Mouse (Mus musculus): ENCODE measurements at regions not wholly inside any gene's neighbourhood (a gene's known extent, or its start where the extent isn't known, plus 50 kb on each side); places are given as distances from the start of the nearest gene placed in this dataset.
A peak's percentile ranks its signal among the peaks of the same experiment; 100 is the strongest.

DNA sequence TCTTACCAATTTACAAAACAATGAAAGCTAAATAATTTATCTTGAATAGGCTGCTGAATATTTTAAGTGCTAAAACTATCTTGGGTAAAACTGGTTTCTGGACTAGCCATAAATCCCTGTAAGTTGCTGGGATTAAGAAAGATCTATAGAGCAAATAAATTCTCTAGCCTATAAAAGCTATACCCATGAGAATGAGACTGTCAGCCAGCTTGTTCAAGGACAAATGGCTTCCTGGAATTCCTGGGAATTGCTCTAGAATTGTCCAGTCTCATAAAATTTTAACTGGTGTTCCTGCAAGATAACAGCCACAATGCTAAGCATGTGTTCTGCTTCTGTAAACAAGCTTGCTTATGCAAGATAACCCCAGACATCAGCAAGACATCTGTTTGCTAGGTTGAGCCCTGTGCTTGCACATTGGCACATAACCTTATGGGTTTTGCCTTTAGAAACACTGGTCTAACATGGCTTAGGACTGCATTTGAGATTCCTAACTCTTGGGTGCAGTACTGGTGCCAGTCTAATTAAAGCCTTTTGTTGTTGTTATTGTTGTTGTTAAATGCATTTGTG is 180.2 kb upstream of the Syt10 start:
- intact Hi-C loops (cut with DNase I): no loop called here
- no peak for DNase-seq

DNA sequence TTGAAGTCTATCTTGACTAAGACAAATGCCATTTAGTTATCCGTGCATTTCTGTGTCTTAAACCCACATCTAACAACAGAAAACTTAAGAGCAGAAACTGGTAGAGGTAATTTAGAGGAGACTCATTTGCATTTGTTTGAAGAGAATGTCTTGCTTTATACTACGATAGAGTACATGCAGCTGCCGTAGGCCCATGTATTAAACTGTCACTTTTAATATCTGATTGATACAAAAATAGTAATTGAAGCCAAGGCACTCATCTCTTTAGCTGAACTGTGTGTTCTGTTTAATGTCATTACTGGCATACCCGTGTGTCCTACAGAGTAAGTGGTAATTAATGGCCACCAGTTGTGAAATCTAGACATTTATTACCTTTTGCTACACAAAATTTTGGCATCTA is 181.5 kb upstream of the Syt10 start:
- DNase-seq: no peak
- intact Hi-C loops (cut with DNase I): no loop called here

DNA sequence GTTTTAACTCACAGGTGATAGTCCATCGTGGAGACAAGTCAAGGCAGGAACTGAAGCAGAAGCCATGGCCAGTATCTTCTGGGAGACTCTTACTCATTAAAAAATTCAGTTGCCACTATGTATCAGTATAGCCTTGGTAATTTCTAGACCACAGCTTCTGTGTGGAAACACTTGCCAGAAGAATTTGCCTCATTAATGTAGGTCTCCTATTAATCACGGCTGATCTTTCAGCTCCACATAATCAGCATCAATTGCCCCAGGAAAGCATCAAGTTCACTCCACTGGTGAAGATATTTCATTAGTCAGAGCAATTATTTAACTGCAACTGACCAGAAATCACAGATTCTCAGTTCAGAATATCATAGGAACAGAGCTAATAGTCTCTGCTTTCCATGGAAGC is 189.8 kb upstream of the Alg10b start:
- intact Hi-C loops (cut with DNase I): no loop called here
- DNase-seq: no peak

GRCm38 (mm10) chr15:90045683-90046082 is 178.4 kb upstream of the Alg10b start:
- no peak for DNase-seq
- intact Hi-C loops (cut with DNase I): no loop called here

- intact Hi-C loops (cut with DNase I): no loop called here
- DNase-seq: no peak
These were observed 162.1 kb upstream of the Alg10b start for GRCm38 (mm10) chr15:90062021-90062420.

DNA sequence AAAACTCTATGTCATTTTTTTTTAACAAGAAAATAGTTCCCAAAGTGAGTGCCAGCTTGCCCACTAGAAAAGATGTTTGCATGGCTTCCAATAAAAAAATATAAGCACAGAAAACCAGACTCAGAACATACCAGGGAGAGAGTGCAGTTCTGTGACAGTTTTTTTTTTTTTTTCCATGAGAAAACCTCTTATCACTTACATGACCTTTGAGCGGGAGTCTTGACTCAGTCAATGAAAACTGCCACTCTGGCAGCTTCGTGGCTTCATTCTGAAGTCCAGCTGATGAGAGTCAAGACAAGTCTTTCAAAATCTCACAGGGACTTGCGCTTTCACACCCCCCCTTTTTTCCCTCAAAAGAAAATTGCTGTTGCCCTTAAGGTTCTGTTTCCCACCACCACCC is 158.3 kb upstream of the Alg10b start:
- intact Hi-C loops (cut with DNase I): no loop called here
- DNase-seq: no peak

DNA sequence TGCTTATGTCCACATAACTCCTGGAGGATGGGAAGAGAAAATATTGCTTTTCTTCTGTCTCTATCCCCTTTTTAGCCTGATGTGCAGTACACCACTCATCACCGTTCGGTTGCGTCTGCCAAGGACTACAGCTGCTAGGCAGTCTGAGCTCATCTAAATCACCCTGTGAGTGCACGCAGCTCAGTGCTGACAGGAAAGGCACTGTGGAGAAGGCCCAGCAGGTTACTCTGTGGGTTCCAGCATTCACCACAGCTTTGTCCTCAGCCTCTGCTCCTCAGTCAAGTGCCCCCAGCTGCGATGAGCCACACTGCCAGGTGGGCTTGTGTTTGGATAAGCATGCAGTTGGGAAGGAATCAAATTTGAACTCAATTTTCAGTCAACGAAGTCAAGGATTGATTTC is 152.0 kb upstream of the Alg10b start:
- peak in 1 of 2 experiments; percentile 9 for DNase-seq
- intact Hi-C loops (cut with DNase I): no loop called here

DNA sequence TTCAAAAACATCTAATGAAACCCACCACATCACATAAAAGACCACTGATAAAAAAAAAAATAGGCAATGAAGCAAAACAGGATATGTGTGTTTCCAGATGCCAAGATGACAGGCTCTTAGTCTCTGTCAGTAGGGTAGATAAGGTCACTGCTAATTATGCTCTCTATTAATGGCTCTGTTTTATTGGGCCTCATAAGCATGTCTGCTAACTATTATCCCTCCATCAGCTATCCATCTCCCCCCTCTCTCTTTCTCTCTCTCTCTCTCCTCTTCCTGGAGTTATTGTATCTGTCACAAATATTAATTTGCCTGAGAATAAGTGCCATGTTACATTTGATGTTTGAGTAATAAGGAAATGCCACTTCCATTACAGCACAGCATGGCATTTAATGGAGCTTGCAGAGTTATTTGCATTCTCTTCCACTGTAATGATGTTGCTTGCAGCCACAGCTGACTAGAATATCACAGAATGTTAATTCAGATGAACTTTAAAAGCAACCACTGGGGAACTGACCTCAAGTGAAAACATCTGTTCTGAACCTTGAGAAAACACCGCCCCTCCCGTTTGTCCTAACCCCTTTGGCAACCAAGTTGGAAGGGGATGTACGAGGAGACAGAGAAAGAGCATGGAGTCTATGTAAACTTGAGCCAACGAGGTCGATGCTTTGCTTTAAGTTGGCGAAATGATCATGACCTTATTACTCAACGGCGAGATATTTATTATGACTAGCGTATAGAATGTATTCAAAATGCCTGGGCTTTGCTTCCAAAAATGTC is 141.7 kb upstream of the Alg10b start:
- intact Hi-C loops (cut with DNase I): no loop called here
- no peak for DNase-seq

- intact Hi-C loops (cut with DNase I): no loop called here
These were observed 114.6 kb upstream of the Alg10b start for GRCm38 (mm10) chr15:90109445-90109988.

DNA sequence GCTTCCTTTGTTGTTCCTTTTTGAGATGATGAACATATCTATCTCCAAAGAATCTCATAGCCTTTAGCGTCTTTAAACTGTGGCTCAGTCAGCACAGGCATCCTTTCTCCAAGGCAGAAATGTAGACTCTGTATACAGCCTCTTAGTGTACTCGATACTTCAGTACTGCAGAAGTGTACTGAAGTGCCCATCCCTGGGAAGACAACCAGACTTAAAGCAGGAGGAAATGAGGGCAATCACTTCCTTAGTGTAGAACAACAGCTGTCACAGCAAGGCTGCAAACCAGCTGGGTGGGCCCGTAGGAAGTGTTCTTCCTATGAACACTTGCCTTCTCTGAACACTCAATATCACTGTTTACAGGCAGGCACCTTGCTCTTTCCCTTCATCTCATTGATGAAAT is 110.5 kb upstream of the Alg10b start:
- intact Hi-C loops (cut with DNase I): no loop called here
- DNase-seq: no peak

More at GRCm38 (mm10) chr15:90109445-90109988, 114.6 kb upstream of the Alg10b start:
- no peak for DNase-seq

DNA sequence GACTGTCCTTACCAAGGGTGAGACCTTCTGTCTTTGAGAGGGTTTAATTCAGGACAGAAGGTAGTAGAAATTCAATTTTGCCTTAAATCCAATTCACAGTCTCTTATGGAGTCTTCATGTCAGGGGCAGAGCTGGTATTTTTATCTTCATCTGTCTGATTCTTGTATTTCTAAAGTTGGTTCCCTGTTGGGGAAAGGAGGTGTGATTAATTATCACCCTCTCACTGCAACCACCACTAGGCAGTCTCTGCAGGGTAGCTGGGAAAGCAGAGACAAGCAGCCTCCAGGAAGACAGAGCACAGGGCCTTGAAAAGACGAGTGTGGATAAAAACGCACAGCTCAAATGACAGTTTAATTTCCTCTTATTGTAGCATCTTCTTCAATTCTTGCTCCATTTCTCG is 104.4 kb upstream of the Alg10b start:
- DNase-seq: no peak
- intact Hi-C loops (cut with DNase I): no loop called here

GRCm38 (mm10) chr15:90123999-90124398 is 100.1 kb upstream of the Alg10b start:
- intact Hi-C loops (cut with DNase I): no loop called here
- DNase-seq: no peak

DNA sequence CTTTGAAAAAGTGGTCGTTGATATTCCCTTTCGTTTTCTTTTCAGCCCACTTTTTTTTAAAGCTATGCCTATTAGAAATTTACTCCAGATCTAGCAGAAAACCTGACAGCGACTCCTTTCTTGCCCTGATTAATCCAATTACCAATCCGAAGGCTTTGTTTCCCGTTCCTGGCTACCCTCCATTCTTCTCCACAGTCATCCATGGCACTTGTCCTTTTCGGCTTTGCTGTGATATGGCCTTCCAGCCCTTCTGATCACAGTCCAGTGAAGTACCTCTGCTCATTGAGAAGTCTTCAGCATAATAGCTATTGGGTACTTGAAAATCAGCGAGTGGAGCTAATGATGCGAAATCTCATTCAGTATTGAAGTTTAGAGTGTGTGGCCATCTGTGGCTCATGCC is 99.0 kb upstream of the Alg10b start:
- intact Hi-C loops (cut with DNase I): no loop called here
- DNase-seq: no peak

GRCm38 (mm10) chr15:90131777-90132176 is 92.3 kb upstream of the Alg10b start:
- intact Hi-C loops (cut with DNase I): no loop called here
- no peak for DNase-seq

DNA sequence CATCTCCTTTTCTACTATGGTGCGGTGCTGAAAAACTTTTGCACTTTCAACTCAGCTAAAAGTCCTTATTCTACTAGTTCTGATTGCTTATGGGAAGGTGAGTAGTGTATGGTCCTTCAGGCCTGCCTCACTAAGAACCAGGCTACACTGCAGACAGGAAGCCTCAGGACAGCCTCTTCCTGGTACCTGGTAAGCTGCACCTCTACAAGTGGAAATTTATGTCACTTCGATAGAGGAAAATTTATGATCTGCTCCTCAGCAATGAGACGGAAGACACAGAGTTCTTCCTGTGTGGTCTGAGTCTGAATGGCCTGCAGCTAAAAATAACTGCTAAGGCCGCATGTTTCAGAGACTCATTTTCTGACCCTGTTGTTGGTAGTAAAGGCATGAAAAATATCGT is 83.1 kb upstream of the Alg10b start:
- intact Hi-C loops (cut with DNase I): no loop called here
- DNase-seq: no peak

GRCm38 (mm10) chr15:90148663-90149062 is 75.4 kb upstream of the Alg10b start:
- no peak for DNase-seq
- intact Hi-C loops (cut with DNase I): no loop called here

GRCm38 (mm10) chr15:90153821-90154560 is 70.1 kb upstream of the Alg10b start:
- DNase-seq: no peak
- intact Hi-C loops (cut with DNase I): no loop called here

Data from heart, postnatal 36 days (tissue).